Mouse (Mus musculus): ENCODE measurements around the gene Hoxb3. TPM values are rescaled to one million over a fixed set of nuclear protein-coding genes. Genes with fewer than 3 reads are reported as not detected.

Gene Hoxb3
- polyA plus RNA-seq, 1 experiment = not detected

GRCm38 (mm10) chr11:96350341-96350624 lies 27.2 kb downstream of the Hoxb3 start, which contains the start of gene Hoxb2:
Hoxb2 (plus strand) TSS chr11:96350525.
- Histone ChIP-seq H3K4me3 (ENCODE audit: insufficient read depth, low read length) (no peak within 1 kb of the TSS), H3K27ac (ENCODE audit: insufficient read depth, low read length) (no peak within 1 kb of the TSS)
- TF ChIP-seq CTCF (IDR thresholded peaks at IDR 0.05; ENCODE audit: extremely low read depth, insufficient read depth, low read length) (no peak), POLR2A (IDR thresholded peaks at IDR 0.05; ENCODE audit: extremely low read depth, insufficient read depth, low read length) (no peak)

GRCm38 (mm10) chr11:96350791-96351190 lies 27.7 kb downstream of the Hoxb3 start:
- Histone ChIP-seq H3K27ac (ENCODE audit: insufficient read depth, low read length) (no peak overlapping the region), H3K4me1 (ENCODE audit: control insufficient read depth, insufficient read depth, low read length) (no peaks in the 10 kb centered on the region), H3K4me3 (ENCODE audit: insufficient read depth, low read length) (no peak overlapping the region)
- TF ChIP-seq POLR2A (IDR thresholded peaks at IDR 0.05; ENCODE audit: extremely low read depth, insufficient read depth, low read length) = no peak
- TF ChIP-seq CTCF (IDR thresholded peaks at IDR 0.05; ENCODE audit: extremely low read depth, insufficient read depth, low read length) = no peak

More at GRCm38 (mm10) chr11:96350341-96350624, 27.2 kb downstream of the Hoxb3 start, which contains the start of gene Hoxb2:
- H3K4me1 ChIP-seq (ENCODE audit: control insufficient read depth, insufficient read depth, low read length) = no peaks in the 10 kb centered on the region

GRCm38 (mm10) chr11:96351312-96351711 lies 28.2 kb downstream of the Hoxb3 start:
- Histone ChIP-seq H3K4me1 (ENCODE audit: control insufficient read depth, insufficient read depth, low read length) (no peaks in the 10 kb centered on the region), H3K27ac (ENCODE audit: insufficient read depth, low read length) (no peak overlapping the region), H3K4me3 (ENCODE audit: insufficient read depth, low read length) (no peak overlapping the region)
- TF ChIP-seq CTCF (IDR thresholded peaks at IDR 0.05; ENCODE audit: extremely low read depth, insufficient read depth, low read length) = no peak
- no peak for TF ChIP-seq POLR2A (IDR thresholded peaks at IDR 0.05; ENCODE audit: extremely low read depth, insufficient read depth, low read length)

- no peak overlapping the region for H3K4me3 ChIP-seq (ENCODE audit: insufficient read depth, low read length)
- H3K4me1 ChIP-seq (ENCODE audit: control insufficient read depth, insufficient read depth, low read length) = no peaks in the 10 kb centered on the region
- no peak for TF ChIP-seq CTCF (IDR thresholded peaks at IDR 0.05; ENCODE audit: extremely low read depth, insufficient read depth, low read length)
- no peak for TF ChIP-seq POLR2A (IDR thresholded peaks at IDR 0.05; ENCODE audit: extremely low read depth, insufficient read depth, low read length)
- no peak overlapping the region for H3K27ac ChIP-seq (ENCODE audit: insufficient read depth, low read length)
These were observed 28.7 kb downstream of the Hoxb3 start for GRCm38 (mm10) chr11:96351831-96352230.

GRCm38 (mm10) chr11:96352691-96353521 lies 29.8 kb downstream of the Hoxb3 start:
- no peak overlapping the region for H3K27ac ChIP-seq (ENCODE audit: insufficient read depth, low read length)
- no peaks in the 10 kb centered on the region for H3K4me1 ChIP-seq (ENCODE audit: control insufficient read depth, insufficient read depth, low read length)
- TF ChIP-seq CTCF (IDR thresholded peaks at IDR 0.05; ENCODE audit: extremely low read depth, insufficient read depth, low read length) (no peak), POLR2A (IDR thresholded peaks at IDR 0.05; ENCODE audit: extremely low read depth, insufficient read depth, low read length) (no peak)
- no peak overlapping the region for H3K4me3 ChIP-seq (ENCODE audit: insufficient read depth, low read length)

GRCm38 (mm10) chr11:96353522-96353841 lies 30.4 kb downstream of the Hoxb3 start:
- no peak for TF ChIP-seq POLR2A (IDR thresholded peaks at IDR 0.05; ENCODE audit: extremely low read depth, insufficient read depth, low read length)
- no peak for TF ChIP-seq CTCF (IDR thresholded peaks at IDR 0.05; ENCODE audit: extremely low read depth, insufficient read depth, low read length)
- Histone ChIP-seq H3K4me1 (ENCODE audit: control insufficient read depth, insufficient read depth, low read length) (no peaks in the 10 kb centered on the region), H3K27ac (ENCODE audit: insufficient read depth, low read length) (no peak overlapping the region), H3K4me3 (ENCODE audit: insufficient read depth, low read length) (no peak overlapping the region)

GRCm38 (mm10) chr11:96353939-96354338 lies 30.8 kb downstream of the Hoxb3 start:
- Histone ChIP-seq H3K4me1 (ENCODE audit: control insufficient read depth, insufficient read depth, low read length) (no peaks in the 10 kb centered on the region), H3K4me3 (ENCODE audit: insufficient read depth, low read length) (no peak overlapping the region), H3K27ac (ENCODE audit: insufficient read depth, low read length) (no peak overlapping the region)
- no peak for TF ChIP-seq CTCF (IDR thresholded peaks at IDR 0.05; ENCODE audit: extremely low read depth, insufficient read depth, low read length)
- no peak for TF ChIP-seq POLR2A (IDR thresholded peaks at IDR 0.05; ENCODE audit: extremely low read depth, insufficient read depth, low read length)

- no peak overlapping the region for H3K27ac ChIP-seq (ENCODE audit: insufficient read depth, low read length)
- TF ChIP-seq POLR2A (IDR thresholded peaks at IDR 0.05; ENCODE audit: extremely low read depth, insufficient read depth, low read length) = no peak
- TF ChIP-seq CTCF (IDR thresholded peaks at IDR 0.05; ENCODE audit: extremely low read depth, insufficient read depth, low read length) = no peak
- H3K4me1 ChIP-seq (ENCODE audit: control insufficient read depth, insufficient read depth, low read length) = no peaks in the 10 kb centered on the region
- H3K4me3 ChIP-seq (ENCODE audit: insufficient read depth, low read length) = no peak overlapping the region
These were observed 31.2 kb downstream of the Hoxb3 start for GRCm38 (mm10) chr11:96354376-96354775.

GRCm38 (mm10) chr11:96354801-96355311 lies 31.7 kb downstream of the Hoxb3 start:
- Histone ChIP-seq H3K4me3 (ENCODE audit: insufficient read depth, low read length) (no peak overlapping the region), H3K4me1 (ENCODE audit: control insufficient read depth, insufficient read depth, low read length) (no peaks in the 10 kb centered on the region), H3K27ac (ENCODE audit: insufficient read depth, low read length) (no peak overlapping the region)
- TF ChIP-seq POLR2A (IDR thresholded peaks at IDR 0.05; ENCODE audit: extremely low read depth, insufficient read depth, low read length) (no peak), CTCF (IDR thresholded peaks at IDR 0.05; ENCODE audit: extremely low read depth, insufficient read depth, low read length) (no peak)

- TF ChIP-seq CTCF (IDR thresholded peaks at IDR 0.05; ENCODE audit: extremely low read depth, insufficient read depth, low read length) = no peak
- no peak for TF ChIP-seq POLR2A (IDR thresholded peaks at IDR 0.05; ENCODE audit: extremely low read depth, insufficient read depth, low read length)
- no peaks in the 10 kb centered on the region for H3K4me1 ChIP-seq (ENCODE audit: control insufficient read depth, insufficient read depth, low read length)
- H3K4me3 ChIP-seq (ENCODE audit: insufficient read depth, low read length) = no peak overlapping the region
- H3K27ac ChIP-seq (ENCODE audit: insufficient read depth, low read length) = no peak overlapping the region
These were observed 40.7 kb downstream of the Hoxb3 start for GRCm38 (mm10) chr11:96363807-96364206.
